Mouse (Mus musculus) right cerebral cortex, postnatal 4 days (tissue): Measurements from ENCODE around the gene Cab39l.

Experiments
- DNase-seq: peaks from one replicate; pipeline ENCODE4 v3.0.0-alpha.2; 2022

Cab39l gene

DNA sequence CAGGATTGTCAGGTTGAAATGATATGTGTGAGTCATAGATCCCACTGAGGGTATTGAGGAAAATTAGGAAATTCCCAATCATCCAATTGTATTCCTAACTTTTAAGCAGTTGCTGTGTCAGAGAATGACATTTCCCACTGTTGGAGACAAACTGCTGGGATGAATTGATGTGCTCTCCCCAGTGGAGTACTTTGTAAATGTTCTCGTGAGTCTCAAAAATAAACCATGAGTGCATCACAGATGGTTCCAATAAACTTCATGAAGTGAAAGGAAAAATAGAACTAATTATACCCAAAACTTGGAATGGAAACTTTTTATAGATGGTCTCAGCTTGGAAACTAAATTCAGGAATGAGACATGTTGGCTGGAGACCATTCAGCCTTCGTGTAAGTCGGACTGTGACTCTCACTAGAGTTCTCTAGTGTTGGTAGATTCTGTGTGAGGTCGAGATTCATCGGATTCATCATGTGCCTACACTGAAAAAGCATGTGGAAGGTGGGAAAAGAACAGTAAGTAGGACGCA, 73.2 kb downstream of the Cab39l start:
- no peak for DNase-seq

GRCm38 (mm10) chr14:59525843-59526242, 85.1 kb downstream of the Cab39l start:
- no peak for DNase-seq

DNA sequence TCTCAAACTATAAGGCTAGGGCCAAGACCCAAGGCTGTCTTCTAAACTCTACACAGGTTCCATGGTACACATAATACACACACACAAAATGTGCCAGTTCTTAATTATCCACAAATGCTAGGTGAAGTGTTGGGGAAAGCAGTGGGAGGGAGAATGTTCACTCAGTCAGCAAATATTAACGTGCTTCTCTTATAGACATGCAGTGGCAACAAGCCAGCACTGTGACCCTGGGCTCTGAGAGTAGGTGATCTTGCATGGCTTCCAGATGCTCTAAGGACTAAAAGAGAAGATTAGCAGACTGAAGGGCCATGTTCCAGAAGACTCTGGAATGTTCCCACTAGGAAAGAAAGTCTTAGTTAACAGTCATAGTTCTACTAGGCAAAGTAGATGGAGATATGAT, 90.0 kb downstream of the Cab39l start:
- DNase-seq, result no peak

DNA sequence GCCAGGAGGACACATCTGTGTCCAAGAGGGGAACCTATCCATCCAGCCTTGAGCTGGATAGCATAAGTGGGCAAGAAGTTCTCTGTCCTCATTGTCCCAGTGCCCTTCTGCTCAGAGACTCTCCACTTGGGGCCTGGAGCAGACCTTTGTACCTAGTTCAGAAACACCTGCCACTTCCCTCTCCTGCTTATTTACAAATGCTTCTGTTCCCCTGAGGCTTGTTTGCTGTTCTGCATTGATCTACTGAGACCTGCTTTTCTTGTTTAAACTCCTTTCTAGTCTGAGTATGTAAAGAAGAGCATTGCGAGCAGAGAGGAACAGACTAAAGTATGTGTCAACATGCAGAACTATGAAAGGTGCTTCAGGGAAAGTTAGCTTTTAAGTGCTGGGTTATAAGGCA, 92.2 kb downstream of the Cab39l start:
- DNase-seq, result no peak

DNA sequence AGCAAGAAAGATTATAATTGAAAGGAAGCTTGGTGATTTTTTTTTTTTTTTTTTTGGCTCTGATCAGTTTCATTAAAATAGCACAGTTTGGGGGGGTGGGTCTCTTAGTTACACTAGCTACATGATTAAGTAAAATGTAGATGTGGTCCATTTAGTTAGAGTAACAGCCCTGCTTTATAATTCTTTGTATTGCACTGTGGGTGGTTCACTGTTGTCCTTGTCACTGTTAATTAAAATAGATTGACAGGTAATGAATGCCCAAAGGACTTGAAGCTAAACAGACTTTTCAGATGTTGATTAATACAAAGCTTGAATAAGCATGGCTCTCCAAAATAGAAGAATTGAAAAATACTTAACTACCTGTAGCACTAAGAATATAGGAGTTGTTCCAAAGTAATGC, 93.1 kb downstream of the Cab39l start:
- DNase-seq, result no peak

DNA sequence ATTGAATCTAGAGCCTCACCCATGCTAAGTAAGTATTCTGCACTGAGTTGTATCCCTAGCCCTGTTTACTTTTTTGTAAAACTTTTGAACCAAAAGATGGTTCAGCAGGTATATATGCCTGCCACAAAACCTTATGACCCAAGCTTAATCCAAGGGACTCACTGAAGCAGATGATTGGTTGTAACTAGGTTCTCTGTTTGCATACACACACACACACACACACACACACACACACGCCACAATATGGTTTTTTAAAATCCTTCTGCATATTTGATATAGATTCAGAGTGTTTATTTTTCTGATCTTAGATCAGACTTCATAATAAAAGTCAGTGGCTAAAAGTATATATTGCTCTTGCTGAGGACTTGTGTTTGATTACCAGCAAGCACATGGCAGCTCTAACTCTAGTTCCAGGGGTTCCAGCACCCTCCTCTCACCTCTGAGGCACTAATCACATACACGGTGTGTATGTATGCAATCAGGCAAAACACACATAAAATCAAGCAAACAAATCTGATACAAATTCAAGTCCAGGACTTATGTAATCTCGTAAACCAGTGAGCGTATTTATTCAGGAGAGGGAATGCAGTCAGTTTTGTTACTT, 97.2 kb downstream of the Cab39l start:
- DNase-seq, result no peak

- no peak for DNase-seq
Observed at GRCm38 (mm10) chr14:59540230-59540629, 99.5 kb downstream of the Cab39l start.

DNA sequence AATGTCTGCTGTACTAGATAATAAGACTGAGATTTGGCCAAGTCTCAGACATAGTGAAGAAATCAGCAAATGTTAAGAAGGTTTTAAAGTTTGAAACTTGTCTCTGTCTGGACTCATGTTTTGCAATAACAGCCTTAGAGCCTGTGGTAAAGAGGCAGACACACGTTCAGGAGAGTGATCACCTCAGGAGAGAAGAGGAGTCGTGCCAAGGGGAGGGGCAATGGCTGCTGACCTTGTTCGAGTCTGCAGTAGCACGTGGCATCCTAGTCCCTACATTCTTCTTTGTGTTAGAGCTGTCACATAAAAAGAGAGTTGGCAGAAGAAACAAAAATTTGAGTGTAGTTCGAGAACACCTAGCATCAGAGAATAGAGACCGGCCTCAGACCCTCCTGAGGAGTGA, 100.0 kb downstream of the Cab39l start:
- DNase-seq, result no peak

DNA sequence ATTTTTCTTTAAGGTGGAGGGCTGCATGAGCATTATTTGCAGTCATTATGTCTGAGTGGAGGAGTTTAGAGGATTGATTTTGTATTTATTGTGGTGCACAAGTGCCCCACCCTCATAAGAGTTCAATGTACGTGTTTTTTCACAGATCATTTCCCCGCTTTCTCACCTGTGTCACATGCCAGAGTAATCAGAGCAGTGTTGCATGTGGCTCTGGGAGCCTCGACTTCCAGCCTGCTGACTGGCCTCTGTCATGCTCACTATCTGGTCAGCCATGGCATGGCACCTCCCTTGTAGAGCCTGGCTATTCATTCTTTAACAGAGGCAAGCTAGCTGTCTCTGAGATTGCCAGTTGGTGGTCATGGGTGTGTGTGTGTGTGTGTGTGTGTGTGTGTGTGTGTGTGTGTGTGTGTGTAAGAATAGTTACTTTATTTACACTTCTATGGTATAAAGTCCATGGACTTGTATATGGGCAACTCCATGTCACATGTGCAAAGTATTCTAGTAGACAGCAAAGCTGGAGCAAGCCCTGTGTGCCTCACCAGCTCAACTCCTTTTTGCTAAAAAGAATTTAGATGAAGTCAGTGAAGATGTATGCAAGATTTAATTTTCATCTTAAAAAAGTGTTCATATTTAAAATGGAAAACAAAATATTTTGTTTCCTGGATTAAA, 102.5 kb downstream of the Cab39l start:
- DNase-seq, result no peak

- no peak for DNase-seq
Observed at GRCm38 (mm10) chr14:59543956-59544355, 103.2 kb downstream of the Cab39l start.

- DNase-seq, result no peak
Observed at GRCm38 (mm10) chr14:59546162-59546880, 105.5 kb downstream of the Cab39l start.

- no peak for DNase-seq
Observed at GRCm38 (mm10) chr14:59547530-59547929, 106.8 kb downstream of the Cab39l start.

- DNase-seq, result no peak
Observed at GRCm38 (mm10) chr14:59548532-59548931, 107.8 kb downstream of the Cab39l start.

DNA sequence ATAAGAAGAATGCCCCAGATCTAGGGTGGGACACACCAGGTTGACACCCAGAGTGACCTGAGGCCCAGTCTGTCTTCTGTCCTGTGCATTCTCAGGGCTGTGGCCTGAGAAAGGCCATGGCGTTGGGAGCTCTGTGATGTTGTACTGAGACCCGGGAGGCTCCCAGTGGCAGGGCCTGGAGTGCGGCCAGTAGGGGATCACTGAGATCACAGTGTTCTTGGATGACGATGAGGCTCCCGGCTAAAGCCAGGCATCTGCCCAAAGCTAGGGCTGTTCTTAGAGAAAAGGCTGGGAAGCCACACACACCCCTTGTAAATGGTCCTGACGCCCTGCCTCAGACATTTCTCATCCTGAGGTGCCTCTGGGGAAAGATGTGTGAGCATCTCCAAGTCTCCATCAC, 108.3 kb downstream of the Cab39l start:
- peak; percentile 19 for DNase-seq

- DNase-seq, result no peak
Observed at GRCm38 (mm10) chr14:59550841-59551240, 110.1 kb downstream of the Cab39l start.

- no peak for DNase-seq
Observed at GRCm38 (mm10) chr14:59551956-59552355, 111.2 kb downstream of the Cab39l start.

GRCm38 (mm10) chr14:59554025-59554424, 113.3 kb downstream of the Cab39l start:
- no peak for DNase-seq

DNA sequence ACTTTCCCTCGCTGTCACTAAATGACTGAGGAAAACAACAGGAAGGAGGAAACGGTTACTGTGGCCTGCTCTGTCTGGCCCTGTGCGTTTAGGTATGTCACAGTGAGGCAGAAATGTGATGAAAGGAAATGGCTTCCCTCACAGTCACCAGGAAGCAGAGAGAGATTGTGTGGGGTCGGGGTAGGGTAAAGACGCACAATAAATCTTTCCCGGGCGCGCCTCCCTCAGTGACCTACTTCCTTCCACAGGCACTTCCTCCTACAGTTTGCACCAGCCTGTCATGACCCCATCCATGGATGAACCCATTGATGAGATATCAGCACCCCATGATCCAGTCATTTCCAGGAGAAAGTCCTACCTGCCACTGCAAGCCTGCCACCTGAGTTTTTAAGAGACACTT, 114.2 kb downstream of the Cab39l start:
- DNase-seq, result no peak

GRCm38 (mm10) chr14:59555928-59556531, 115.3 kb downstream of the Cab39l start:
- DNase-seq, result peak; percentile 86

DNA sequence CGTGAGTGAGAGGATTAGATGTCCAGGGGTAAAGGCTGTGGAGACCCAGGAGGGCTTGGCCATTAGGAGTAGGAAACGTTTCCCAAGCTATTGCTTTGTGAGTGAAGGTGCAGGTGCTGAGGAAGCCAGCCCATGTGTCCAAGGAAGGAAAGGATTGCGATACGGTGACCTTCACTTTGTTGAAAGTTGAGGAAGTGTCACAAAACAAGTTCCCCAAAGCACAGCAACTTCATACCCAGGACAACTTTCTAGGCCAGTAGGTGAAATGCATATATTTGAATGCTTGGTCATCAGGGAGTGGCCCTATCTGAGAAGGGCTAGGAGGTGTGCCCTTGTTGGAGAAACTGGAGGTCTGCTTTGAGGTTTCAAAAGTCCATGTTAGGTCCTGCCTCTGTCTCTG, 116.3 kb downstream of the Cab39l start:
- DNase-seq, result no peak

DNA sequence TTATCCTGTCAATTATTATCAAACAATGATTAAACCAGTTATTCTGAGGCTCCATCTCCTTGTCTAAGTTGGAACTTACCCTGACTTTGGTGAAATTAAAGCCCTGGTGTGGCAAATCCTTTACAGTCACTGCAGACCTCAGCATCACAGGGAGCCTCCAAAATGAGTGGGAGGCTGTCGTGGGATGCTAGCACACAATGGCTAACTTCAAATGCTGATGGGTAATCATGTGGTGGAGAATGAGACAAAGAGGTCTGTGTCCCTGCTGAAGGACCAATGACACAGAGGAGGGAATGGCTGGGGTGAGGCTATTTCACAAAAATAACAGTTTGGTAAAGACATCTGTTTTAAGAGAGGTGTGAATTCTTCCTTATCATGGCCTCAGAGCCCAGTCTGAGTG, 117.1 kb downstream of the Cab39l start:
- no peak for DNase-seq

DNA sequence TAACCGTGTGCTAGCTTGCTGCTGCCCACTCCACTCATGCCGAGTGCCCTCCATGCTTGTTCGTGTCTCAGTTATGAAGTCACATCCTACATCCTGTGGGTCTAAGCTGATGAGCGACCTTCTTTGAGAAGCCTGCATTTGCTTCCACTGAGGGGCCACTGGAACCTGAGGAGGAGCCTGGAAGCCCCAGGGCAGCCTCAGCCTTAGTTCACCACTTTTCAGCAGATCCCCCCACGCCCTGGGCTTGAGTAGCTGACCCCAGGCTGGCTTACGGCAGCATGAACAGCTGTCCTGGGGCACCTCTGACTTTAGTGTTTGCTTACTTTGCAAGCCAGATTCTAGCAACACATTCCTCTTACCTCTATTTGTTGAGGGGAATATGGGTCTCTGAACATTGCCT, 126.0 kb downstream of the Cab39l start:
- DNase-seq, result no peak

GRCm38 (mm10) chr14:59576385-59576784, 135.6 kb downstream of the Cab39l start:
- DNase-seq, result no peak

DNA sequence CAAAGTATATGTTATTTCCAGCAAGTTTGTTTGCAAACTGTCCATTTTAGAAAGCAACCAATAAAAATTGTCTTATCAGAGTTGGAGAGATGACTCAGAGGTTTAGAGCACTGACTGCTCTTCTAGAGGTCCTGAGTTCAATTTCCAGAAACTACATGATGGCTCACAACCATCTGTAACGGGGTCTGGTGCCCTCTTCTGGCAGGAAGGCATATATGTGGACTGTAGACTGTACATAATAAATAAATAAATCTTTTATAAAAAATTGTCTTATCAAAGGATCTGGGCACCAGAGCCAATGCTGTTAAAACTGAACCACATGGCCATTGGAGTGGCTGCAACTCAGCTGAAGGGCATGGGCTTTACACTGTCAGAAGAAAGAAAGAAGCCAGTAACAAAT, 149.8 kb downstream of the Cab39l start:
- DNase-seq, result no peak
